Mouse (Mus musculus) heart, adult 8-10 months (tissue): ENCODE data around the gene Hic1. TPM values are rescaled to one million over a fixed set of nuclear protein-coding genes. Genes with fewer than 3 reads are reported as not detected.
A peak's percentile ranks its signal among the peaks of the same experiment; 100 is the strongest.

ENCODE experiments used
- DNase-seq: peaks from one replicate; pipeline ENCODE4 v3.0.0; 2022; ENCODE audit warnings: low spot score
- total RNA-seq, 4 experiments: library from RNA; stranded (reverse); gene quantifications; 2 replicates each; pipeline ENCODE4 v1.2.4; 2022

Hic1 gene
- 10 to 100 TPM in 3 of 4 experiments, 1 to 10 TPM in 1; 7.6 to 19.4 (median 16.8) TPM for total RNA-seq

DNA sequence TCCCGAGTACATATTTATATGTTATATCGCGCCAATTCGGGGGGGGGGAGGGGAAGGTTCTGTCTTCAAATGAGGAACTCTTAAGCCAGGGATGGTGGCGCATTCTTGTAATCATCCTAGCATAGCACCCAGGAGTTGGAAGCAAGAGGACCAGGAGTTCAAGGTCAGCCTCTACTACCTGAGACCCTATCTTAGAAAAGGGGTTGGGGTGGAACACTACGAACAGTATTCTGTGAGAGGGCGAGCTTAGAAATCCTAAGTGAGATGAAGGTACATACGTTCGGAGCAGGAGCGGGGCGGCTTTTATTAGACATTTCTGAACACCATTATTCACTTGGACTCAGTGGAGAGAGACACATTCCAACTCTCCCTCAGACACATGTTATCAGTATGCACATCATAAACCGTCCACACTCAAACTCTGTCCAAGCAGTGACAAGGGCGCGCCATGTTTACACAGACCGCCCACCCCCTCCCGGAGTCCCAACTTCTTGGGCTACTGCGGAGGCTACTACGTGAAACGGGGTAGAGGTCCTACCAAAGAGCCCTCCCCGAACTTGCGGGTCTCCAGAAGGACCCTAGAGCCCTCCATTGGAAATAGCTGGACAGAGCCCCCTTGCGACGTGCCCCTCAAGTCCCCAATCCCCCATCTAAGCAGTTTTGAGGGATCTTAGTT is at the start of gene Hic1:
Hic1 (minus strand) TSS at position 115 of the 676 bp plus-strand sequence.
- no peak for DNase-seq

DNA sequence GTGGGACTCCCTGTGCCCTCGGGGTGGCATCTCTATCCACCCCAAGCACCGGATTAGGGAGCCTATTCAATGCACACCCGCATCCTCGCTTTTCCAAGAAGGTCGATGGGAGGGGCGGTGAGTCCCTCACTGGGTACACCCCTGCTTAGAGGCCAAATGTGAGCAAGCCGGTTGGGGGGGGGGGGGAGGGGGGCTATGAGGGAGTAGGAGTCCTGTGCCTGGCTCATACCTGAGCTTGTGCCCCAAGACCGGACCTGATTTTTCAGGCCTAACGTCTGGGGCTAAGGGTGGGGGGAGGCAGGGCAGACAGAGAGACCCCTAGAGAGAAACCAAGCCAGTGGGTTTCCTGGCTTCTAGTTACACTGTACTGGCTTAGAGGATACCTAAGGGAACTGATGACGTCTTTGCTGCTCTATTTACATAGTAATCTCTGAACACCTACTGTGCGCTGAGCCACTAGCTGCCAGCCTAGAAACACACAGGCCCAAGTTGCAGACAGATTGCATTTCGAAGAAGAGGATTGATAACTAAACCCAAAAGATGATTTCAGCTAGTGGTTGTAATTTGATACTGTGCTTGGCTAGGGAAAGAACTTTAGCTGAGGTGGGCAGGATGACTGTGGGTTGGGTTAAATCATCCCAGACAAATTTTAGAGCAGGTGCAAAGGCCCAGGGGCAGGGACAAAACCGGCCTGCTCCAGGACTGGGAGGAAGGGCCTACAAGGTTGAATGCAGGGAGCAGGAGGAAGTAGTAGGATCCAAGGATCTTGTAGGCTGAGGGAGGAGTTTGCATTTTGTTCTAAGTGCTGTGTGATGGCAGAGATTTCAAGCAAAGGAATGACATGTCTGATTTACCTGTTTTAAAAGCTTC is 45.0 kb upstream of the Hic1 start:
- no peak for DNase-seq

DNA sequence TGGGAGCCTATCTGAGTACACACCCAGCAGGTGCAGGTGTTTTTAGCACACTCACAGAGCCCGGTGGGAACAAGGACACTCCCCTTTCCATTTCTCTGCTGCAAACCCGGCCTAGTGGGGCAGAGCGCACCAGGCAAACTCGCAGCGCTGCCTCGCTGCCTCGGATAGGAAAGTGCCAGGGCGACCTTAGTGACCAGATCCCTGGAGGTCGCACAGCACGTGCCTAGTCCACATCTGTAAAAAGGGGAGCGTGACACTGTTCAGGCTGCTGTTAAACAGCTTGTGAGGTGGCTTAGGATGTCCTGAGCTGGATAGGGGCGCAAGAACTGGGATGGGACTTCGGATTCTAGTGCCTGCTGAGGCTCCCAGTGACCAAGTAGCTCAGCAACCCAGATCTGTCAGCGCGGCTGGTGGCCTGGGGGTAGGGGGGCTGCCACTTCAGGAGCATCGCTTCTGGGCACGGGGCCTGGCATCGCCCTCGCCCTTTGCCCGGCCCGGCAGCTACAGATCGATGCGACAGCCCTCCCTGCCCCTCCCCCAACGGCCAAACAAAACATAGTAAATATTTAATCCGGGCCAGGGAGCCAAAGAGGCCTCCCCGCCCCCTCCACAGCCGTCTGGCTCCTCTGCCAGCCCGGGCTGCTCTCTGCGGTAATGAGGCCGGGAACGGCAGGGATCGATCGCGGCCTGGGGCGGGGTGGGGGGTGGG is 44.2 kb upstream of the Hic1 start:
- DNase-seq = no peak

DNA sequence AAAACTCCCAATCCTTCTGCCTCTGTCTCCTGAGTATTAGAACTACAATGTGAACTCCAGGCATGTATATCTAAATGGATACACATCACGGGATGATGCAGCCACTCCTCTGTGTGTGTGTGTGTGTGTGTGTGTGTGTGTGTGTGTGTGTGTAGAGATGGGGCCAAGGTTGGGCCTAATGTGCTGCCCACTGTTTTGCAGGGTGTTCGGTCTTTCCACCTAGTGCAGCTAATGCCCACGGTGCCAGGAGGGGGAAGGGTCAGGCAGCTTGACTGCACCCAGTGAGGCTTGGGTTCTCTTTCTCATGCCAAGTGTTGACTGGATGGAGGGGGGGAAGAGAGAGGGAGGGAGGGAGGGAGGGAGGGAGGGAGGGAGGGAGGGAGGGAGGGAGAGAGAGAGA is 43.6 kb upstream of the Hic1 start:
- DNase-seq = no peak

DNA sequence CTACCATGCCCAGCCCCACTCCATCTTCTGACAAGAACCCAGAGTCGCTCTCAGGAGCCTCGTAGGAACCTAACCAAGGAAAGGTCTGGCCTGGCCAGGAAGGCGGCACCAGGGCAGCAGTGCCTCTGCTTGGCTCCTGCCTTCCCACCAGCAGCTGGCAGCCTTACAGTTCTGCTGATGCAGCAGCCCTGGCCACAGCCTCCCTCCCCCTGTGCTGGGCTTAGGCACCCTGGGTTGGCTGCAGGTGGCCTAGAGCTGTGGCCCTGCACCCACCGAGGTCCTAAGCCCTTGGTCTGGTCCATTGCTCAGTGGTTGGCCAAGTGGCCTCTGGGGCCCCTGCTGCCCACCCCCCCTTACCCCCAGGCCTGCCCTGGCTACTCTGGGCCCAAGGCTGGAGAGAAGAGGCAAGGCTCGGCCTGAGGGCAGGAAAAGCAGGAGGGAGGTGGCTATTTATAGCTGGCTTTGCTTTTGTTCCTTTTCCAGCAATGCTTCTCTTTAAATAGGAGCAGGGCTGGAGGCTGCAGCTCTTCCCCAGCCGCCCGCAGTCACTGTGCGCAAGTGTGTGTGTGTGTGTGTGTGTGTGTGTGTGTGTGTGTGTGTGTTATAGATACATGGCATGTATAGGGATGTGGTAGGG is 42.8 kb upstream of the Hic1 start:
- DNase-seq = peak; percentile 31

DNA sequence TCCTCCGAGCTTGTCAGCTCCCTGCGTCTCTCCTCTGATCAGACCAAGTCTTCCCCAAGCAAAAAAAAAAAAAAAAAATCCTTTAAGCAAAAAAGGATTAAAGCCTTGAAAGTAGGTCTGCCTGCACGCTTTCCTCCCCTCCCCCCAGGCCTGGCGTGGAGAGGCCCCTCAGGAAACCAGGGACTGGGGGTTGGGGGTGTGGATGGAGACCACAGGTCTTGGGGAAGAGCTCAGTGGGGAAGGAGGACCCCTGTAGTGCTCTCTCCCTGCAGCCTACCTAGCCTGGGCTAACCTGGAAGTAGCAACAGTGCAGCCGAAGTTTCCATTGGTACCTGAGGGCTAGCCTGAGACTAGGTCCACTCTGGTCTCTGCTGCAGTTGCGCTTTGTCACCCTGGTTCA is 41.4 kb upstream of the Hic1 start:
- DNase-seq = no peak

DNA sequence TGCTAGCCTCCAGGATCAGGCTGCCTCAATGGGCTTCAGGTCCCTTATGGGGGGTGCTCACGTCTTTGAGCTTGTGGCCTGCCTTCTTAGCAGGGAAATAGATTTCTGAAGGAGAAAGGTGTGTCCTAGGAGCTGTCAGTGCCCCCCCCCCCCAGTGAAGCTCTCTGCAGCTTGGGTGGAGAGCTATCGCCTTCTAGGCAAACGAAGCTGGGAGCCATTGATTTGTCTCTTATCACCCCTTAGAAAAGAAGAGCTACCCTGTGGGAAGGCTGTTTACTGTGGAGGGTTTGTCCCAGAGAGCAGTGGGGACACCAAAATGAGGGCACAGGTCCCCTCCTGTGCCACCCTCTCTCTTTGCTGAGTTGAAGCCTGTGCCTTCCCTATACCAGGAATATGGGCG is 40.8 kb upstream of the Hic1 start:
- DNase-seq = no peak

DNA sequence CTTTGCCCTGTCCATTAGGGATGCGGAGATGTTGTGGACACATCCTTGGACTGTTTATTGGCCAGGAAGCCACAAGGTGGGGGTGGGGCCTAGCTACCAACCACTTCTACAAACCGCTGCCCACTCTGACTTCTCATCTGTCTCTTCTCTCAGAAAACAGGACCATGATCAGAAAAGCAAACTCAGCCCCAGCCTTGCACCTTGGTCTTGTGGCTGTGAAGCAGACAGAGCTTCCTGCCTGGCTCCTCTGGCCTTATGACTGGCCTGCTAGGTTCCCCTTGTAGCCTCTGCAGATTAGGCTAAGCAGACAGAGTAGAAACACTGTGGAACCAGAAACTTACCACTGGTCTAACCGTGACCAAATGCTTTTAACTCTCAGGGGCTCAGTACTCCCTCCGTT is 40.0 kb upstream of the Hic1 start:
- no peak for DNase-seq

DNA sequence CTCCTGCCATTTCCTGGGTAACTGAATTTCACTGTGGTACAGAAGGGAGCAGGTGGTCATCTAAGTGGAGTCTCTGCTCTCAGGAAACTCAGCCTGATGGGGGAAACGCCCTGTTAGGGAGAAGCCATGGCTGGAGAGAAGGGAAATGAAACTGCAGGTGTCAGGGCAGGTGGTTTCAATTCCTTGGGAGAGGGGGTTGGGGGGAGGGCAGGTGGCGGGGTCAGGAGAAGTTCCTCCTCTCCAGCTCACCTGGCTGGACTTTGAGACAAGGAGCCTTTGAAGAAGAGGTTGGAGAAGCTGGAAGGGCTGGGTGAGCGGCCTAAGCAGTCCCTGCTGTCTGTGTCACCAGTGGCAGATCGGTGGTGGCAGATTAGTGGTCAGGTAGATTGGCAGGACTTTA is 37.0 kb upstream of the Hic1 start:
- DNase-seq = no peak

DNA sequence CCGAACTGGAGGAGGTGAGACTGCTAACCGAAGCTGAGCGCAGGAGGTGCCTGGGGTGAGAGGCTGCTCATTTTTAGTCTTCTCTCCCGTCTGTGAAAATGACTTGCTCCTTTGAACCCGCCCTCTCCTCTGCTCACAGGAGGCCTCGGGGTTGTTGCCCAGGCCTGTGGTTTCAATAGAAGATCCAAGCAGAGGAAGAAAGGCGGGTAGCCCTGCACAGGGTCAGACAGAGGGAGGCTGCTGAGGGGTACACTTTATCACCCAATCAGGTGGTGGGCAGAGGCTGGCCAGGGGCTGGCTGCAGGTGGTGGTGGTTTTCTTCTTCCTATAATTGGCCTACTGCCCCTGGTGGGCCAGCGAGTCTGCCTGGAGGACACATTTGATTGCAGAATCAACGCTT is 35.2 kb upstream of the Hic1 start:
- no peak for DNase-seq

DNA sequence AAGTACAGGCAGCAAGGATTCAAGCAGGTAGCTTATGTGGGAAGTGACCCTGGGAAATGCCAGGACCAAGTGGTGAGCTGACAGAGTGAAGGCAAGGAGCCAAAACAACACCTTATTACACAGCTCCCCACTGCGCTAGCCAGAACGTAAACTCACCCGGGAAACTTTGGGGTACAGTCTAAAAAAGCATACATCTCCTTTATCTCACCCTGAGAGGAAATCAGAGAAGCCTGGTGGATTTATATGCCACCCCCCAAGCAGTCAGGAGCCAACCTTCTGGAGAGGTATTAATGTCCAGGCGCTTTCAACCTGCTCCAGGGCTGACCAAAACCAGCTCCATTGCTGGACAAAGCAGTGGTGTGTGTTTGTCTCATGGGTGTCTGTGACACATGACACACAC is 34.6 kb upstream of the Hic1 start:
- no peak for DNase-seq

DNA sequence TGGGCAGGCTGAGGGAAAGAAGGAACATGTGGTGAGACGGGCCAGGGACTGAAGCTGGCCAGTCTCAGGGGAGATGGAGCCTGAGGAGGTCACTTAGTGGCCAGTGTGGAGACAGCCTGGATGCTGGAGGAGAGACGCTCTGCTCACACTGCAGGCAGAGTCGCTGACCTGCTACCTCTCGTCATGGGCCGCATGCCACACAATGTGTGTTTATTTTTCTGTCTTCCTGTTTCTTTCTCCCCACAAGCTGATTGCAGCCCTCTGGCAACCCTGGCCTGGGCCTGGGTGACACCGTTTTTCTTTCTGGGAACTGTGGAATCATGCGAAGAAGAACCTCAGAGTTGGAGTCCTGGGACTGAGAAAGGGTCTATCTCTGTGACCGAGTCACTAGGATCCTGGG is 32.4 kb upstream of the Hic1 start:
- no peak for DNase-seq

DNA sequence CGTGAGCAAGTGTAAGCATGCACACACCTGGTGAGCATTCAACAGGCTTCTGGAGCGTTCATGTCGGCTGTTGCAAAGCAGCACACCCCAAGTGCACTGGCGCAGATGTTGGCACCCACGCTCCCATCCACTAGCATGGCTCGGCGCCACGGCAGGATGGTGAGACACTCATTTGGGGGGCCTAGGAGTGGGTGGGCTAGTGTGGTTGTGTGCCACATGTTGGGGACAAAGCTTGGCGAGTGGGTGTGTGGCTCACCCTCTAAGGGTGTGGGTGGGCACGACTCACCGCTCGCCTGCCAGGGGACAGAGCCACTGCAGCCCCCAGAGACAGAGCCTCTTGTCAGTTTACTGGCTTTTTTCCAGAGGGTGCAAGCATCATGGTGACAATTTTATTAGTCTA is 31.6 kb upstream of the Hic1 start:
- DNase-seq = no peak

DNA sequence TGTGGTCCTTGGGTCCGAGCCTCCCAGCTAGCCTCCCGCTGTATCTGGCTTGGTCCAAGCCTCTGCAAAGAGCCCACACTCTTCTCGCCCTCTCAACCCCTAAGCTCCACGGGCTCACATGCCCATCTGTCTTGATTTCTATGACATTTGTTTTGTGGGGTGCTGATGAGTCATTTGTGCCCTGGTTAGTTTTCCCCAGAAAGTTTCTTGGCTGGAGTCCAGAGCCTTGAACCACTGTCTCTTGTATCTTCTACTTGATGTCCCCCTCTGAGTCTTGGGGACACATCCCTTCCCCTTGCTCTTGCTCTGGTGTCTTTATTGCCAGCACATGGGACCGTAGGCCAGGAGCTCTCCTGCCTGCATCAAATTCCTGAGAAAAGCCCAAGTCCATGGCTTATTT is 30.6 kb upstream of the Hic1 start:
- no peak for DNase-seq

DNA sequence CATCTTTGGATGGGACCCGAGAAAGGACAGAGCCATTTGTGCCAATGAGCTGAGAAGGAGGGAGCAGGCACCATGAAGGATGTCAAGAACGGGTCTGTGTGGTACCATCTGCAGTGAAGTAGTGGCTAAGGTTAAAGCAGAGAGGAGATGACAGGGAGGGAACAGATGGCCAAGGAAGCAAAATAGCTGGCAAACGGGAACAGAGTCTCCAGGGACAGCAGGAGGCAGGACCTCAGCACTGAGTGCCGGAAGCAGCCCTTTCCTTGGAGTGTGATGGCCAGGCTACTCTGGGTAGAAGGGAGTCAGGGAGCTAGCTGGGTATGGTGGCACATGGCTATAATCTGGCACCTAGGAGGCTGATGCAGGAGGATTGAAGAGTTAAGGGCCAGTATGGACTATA is 29.5 kb upstream of the Hic1 start:
- no peak for DNase-seq

DNA sequence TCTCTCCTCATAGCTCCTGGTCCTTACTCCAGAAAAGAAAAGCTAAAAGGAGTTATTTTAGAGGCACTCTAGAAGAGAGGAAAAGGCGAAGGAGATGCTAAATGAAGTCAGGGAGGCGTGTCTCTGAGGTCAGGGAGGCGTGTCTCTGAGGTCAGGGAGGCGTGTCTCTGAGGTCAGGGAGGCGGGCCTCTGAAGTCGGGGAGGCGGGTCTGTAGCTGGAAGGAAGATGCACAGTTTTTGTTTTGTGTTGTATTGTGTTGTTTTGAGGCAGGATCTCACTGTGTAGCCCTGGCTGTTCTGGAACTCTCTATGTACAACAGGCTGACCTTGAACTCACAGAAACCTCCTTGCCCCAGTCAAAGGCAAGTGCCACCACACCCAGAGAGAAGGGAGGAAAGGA is 28.6 kb upstream of the Hic1 start:
- no peak for DNase-seq

DNA sequence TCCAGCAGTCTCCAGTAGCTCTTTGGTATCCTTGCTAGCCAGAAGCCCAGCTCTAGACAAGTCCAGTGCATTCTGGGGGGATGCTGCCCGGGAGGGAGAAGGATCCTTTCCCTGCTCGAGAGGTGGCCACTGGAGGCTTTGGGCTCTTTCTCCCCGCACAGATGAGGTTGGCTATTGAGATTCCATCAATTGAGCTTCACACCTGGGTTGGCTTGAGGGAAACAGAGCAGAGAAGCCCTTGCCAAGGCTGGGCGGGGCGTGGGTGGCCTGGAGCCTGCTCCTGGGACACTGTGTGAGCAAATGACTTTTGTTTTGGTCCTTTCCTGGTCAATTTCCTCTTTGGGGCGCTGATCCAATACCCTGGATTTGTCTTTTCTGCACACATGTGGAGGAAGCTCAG is 26.8 kb upstream of the Hic1 start:
- DNase-seq = no peak

DNA sequence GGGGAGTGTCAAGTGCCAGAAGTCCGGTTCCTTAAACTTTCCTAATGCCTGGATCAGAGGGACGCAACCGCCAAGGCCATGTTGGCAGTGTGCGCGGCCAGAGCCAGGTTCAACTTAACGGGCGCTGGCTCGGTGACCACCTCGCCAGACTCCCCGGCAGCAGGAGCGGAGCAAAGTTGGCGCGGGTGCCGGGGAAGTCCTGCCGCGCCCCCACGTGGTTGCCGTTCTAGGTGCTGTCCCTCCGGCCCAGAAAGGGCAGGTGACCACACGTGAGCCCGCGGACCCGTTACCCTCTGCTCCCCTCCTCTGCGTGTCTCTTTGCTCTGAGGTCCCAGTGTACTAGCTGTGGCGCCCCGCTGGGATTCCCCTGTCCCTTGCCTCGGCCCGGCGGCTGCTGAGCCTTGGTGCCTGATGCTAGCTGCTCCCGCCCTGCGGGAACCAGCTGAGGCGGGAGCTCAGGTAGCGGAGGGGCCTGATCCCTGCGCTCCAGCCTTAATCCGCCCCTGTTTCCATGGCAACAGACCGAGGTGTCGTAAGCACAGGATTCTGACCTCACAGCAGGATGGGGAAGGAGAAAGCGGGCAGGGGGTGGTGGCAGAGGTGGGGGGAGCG is 25.6 kb upstream of the Hic1 start:
- DNase-seq = no peak

DNA sequence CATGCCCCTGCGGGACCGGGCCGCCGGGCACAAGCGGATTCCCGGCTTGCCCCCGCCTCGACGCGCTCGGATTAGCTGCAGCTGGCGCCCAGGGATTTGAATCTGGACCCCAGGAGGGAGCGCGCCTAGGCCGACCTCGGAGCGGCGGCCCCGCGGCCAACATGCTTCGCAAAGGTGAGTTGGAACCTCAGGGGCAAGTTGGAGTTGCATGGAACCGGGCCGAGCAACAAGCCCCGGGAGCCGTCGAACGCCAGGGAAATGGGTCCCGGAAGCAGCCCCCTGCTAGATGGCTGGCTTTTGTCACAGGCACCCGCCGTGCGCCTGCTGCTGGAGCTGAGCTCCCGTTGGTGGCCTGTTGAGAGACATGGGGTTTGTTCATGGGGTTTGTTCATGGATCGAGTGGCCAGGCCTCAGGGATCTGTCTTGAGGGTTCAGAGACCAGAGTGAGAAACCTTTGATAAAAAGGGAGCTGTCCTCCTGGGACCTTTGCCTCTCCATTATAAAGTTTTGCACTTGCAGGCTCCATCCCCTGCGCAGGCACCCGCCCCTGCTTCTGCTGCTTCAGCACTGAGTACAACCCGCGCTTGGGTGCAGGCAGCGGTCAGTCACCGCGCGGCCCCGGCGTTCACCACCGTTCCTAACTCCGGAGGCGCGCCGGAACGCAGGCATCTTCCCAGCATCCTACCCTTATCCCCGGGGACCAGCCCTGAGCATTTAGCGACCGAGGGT is 25.0 kb upstream of the Hic1 start:
- peak; percentile 18 for DNase-seq

DNA sequence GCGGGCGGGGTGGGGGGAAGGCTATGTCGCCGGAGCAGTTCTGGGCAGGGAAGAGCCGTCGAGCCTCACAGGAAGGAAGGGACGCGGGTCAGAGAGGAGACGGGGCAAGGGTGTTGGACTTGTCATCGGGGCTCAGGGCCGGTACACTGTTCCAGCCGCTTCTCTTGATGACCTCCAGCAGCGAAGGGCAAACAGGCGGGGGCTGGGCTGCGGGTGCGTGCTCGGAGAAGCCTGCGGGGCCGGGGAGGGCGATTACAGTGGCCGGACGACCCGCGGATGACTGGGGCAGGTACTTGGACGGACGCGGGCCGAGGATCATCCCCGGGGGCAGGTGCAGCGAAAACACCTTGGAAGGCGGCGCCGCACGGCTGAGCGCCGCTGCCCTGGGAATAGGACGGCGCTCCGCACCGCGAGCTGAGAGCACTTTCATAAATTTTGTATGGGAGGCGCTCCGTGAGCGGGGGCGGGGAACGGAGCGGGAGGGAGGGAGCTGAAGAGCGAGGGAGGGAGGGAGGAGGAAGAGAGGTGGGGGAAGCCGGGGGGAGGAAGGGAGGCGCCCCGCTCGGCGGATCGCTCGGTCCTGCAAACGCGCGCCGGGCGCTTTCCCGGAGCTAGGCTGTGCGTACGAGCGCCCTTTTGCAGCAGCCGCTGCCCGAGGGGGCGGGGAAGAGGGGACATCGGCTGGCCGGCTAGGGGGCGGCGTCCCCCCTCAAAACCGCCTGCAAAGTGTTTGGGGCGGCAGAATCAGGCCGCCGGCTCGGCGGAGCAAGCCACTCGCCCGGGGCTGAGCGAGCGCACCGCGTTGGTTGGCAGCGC is 24.1 kb upstream of the Hic1 start, which contains the start of gene Rtn4rl1:
Rtn4rl1 (plus strand) TSS at position 528 of the 816 bp plus-strand sequence.
- peak; percentile 61 for DNase-seq
